Mouse (Mus musculus) CH12.LX (cell line): ENCODE measurements at regions not wholly inside any gene's neighbourhood (a gene's known extent, or its start where the extent isn't known, plus 50 kb on each side); places are given as distances from the start of the nearest gene placed in this dataset.

Source experiments
- DNase-seq: peaks from one replicate; pipeline ENCODE4 v3.0.0-alpha.2; 2013; ENCODE audit errors: extremely low read depth
- H3K27ac ChIP-seq: 2 replicates; pipeline ENCODE4 v1.5.1; 2012; ENCODE audit warnings: low read depth, mild to moderate bottlenecking, control low read depth, moderate library complexity; ENCODE audit not compliant: insufficient read depth
- H3K27me3 ChIP-seq: replicated peaks from 2 replicates; pipeline ENCODE3; 2012; ENCODE audit warnings: inconsistent platforms
- H3K36me3 ChIP-seq, 2 experiments: replicated peaks in 1 of 2; 2 replicates each; pipeline versions ENCODE3 to v1.6.1; 2012; ENCODE audit warnings: inconsistent platforms in 1 of 2, low read length in 1 of 2, mild to moderate bottlenecking in 1 of 2, mixed read lengths in 1 of 2, moderate library complexity in 1 of 2; ENCODE audit not compliant: control insufficient read depth in 1 of 2, insufficient read depth in 1 of 2
- H3K4me1 ChIP-seq, 2 experiments: 2 replicates each; pipeline ENCODE4 v1.6.1; 2012; ENCODE audit warnings: inconsistent platforms in 1 of 2, moderate library complexity in 1 of 2; ENCODE audit not compliant: insufficient read depth in 2 of 2, control insufficient read depth in 1 of 2
- H3K4me2 ChIP-seq: 2 replicates; pipeline ENCODE4 v1.6.1; 2012; ENCODE audit warnings: low read depth, mild to moderate bottlenecking, control low read depth; ENCODE audit not compliant: poor library complexity, insufficient read depth, severe bottlenecking
- H3K4me3 ChIP-seq, 3 experiments: fragments of 150-350 bp in 1 of 3; sonication (generic) in 1 of 3; replicated peaks in 1 of 3; 2 replicates each; pipeline versions ENCODE3 to v1.5.1; 2011 to 2012; ENCODE audit warnings: low read depth in 2 of 3, low read length in 2 of 3, mild to moderate bottlenecking in 2 of 3, moderate library complexity in 2 of 3, control low read depth in 1 of 3, improper control_type of control experiment in 1 of 3, inconsistent platforms in 1 of 3, mixed read lengths in 1 of 3; ENCODE audit not compliant: poor library complexity in 1 of 3
- H3K79me2 ChIP-seq: replicated peaks from 2 replicates; pipeline ENCODE4 v1.6.1; 2012; ENCODE audit warnings: mild to moderate bottlenecking, moderate library complexity; ENCODE audit not compliant: control insufficient read depth, poor library complexity, insufficient read depth, severe bottlenecking; ENCODE audit errors: extremely low read depth
- H3K9ac ChIP-seq: 2 replicates; pipeline ENCODE4 v1.6.1; 2012; ENCODE audit warnings: low read depth, mild to moderate bottlenecking, control low read depth, moderate library complexity; ENCODE audit not compliant: insufficient read depth
- H3K9me3 ChIP-seq: replicated peaks from 2 replicates; pipeline ENCODE3; 2012; ENCODE audit warnings: low read length, inconsistent platforms, mixed read lengths
- BHLHE40 ChIP-seq: IDR thresholded peaks from 2 replicates; pipeline ENCODE4 v1.6.1; 2011; ENCODE audit warnings: mild to moderate bottlenecking, low read depth, low read length, improper control_type of control experiment
- CTCF ChIP-seq, 2 experiments: IDR thresholded peaks in 1 of 2; conservative IDR thresholded peaks in 1 of 2; 2 replicates each; pipeline ENCODE4 v1.5.1; 2011 to 2012; ENCODE audit warnings: low read depth in 2 of 2, low read length in 2 of 2, improper control_type of control experiment in 1 of 2, inconsistent platforms in 1 of 2, mild to moderate bottlenecking in 1 of 2, moderate library complexity in 1 of 2
- ETS1 ChIP-seq: conservative IDR thresholded peaks from 2 replicates; pipeline ENCODE4 v1.6.1; 2012; ENCODE audit warnings: low read depth, mild to moderate bottlenecking, inconsistent platforms, low read length, improper control_type of control experiment, moderate library complexity
- HCFC1 ChIP-seq: IDR thresholded peaks from 2 replicates; pipeline ENCODE4 v1.6.1; 2012; ENCODE audit warnings: low read depth, mild to moderate bottlenecking, inconsistent platforms, low read length, improper control_type of control experiment
- IRF4 ChIP-seq: IDR thresholded peaks from 2 replicates; pipeline ENCODE4 v1.6.1; 2014; ENCODE audit warnings: low read depth, mild to moderate bottlenecking, inconsistent platforms, low read length, improper control_type of control experiment
- JUN ChIP-seq: IDR thresholded peaks from 2 replicates; pipeline ENCODE4 v1.6.1; 2011; ENCODE audit warnings: low read depth, mild to moderate bottlenecking, low read length, improper control_type of control experiment, moderate library complexity; ENCODE audit not compliant: insufficient read depth
- JUND ChIP-seq: conservative IDR thresholded peaks from 2 replicates; pipeline ENCODE4 v1.6.1; 2011; ENCODE audit warnings: low read depth, low read length, improper control_type of control experiment
- KAT2A ChIP-seq: IDR thresholded peaks from 2 replicates; pipeline ENCODE4 v1.6.1; 2012; ENCODE audit warnings: low read length, improper control_type of control experiment, inconsistent platforms; ENCODE audit not compliant: insufficient replicate concordance
- MAZ ChIP-seq: IDR thresholded peaks from 2 replicates; pipeline ENCODE4 v1.6.1; 2012; ENCODE audit warnings: low read depth, mild to moderate bottlenecking, inconsistent platforms, low read length, improper control_type of control experiment, moderate library complexity
- MEF2A ChIP-seq: IDR thresholded peaks from 2 replicates; pipeline ENCODE4 v1.6.1; 2014; ENCODE audit warnings: low read depth, mild to moderate bottlenecking, inconsistent platforms, low read length, improper control_type of control experiment, borderline replicate concordance
- MXI1 ChIP-seq: IDR thresholded peaks from 2 replicates; pipeline ENCODE4 v1.6.1; 2011; ENCODE audit warnings: mild to moderate bottlenecking, low read depth, low read length, improper control_type of control experiment
- MYC ChIP-seq: IDR thresholded peaks from 2 replicates; pipeline ENCODE4 v1.6.1; 2011; ENCODE audit warnings: low read depth, mild to moderate bottlenecking, improper control_type of control experiment, low read length
- NELFE ChIP-seq: IDR thresholded peaks from 2 replicates; pipeline ENCODE4 v1.6.1; 2011; ENCODE audit warnings: low read depth, low read length, improper control_type of control experiment
- NRF1 ChIP-seq: IDR thresholded peaks from 2 replicates; pipeline ENCODE4 v1.6.1; 2014; ENCODE audit warnings: low read depth, mild to moderate bottlenecking, inconsistent platforms, low read length, improper control_type of control experiment, moderate library complexity
- PAX5 ChIP-seq: IDR thresholded peaks from 2 replicates; pipeline ENCODE4 v1.6.1; 2012; ENCODE audit warnings: low read length, inconsistent platforms, mixed read lengths
- POLR2A ChIP-seq: IDR thresholded peaks from 2 replicates; pipeline ENCODE4 v1.6.1; 2011; ENCODE audit warnings: low read depth, mild to moderate bottlenecking, improper control_type of control experiment, low read length
- POLR2AphosphoS2 ChIP-seq: IDR thresholded peaks from 2 replicates; pipeline ENCODE4 v1.6.1; 2011; ENCODE audit warnings: low read depth, low read length, improper control_type of control experiment
- RAD21 ChIP-seq: IDR thresholded peaks from 2 replicates; pipeline ENCODE4 v1.6.1; 2011; ENCODE audit warnings: low read depth, mild to moderate bottlenecking, low read length, improper control_type of control experiment, moderate library complexity
- RCOR1 ChIP-seq: conservative IDR thresholded peaks from 2 replicates; pipeline ENCODE4 v1.6.1; 2012; ENCODE audit warnings: low read depth, mild to moderate bottlenecking, inconsistent platforms, low read length, improper control_type of control experiment
- SIN3A ChIP-seq: IDR thresholded peaks from 2 replicates; pipeline ENCODE4 v1.6.1; 2012; ENCODE audit warnings: low read length, improper control_type of control experiment, inconsistent platforms
- SMC3 ChIP-seq: IDR thresholded peaks from 2 replicates; pipeline ENCODE4 v1.6.1; 2011; ENCODE audit warnings: low read depth, low read length, improper control_type of control experiment
- TBP ChIP-seq: conservative IDR thresholded peaks from 2 replicates; pipeline ENCODE4 v1.6.1; 2011; ENCODE audit warnings: low read depth, low read length, improper control_type of control experiment
- TCF12 ChIP-seq: IDR thresholded peaks from 2 replicates; pipeline ENCODE4 v1.6.1; 2014; ENCODE audit warnings: low read depth, mild to moderate bottlenecking, inconsistent platforms, low read length, improper control_type of control experiment
- UBTF ChIP-seq: IDR thresholded peaks from 2 replicates; pipeline ENCODE4 v1.6.1; 2012; ENCODE audit warnings: low read depth, mild to moderate bottlenecking, inconsistent platforms, low read length, improper control_type of control experiment, moderate library complexity
- ZKSCAN1 ChIP-seq: IDR thresholded peaks from 2 replicates; pipeline ENCODE4 v1.6.1; 2012; ENCODE audit warnings: low read depth, inconsistent platforms, low read length, improper control_type of control experiment, borderline replicate concordance
- ZNF384 ChIP-seq: IDR thresholded peaks from 2 replicates; pipeline ENCODE4 v1.6.1; 2012; ENCODE audit warnings: low read depth, low read length, improper control_type of control experiment, inconsistent platforms
- dilution Hi-C: fragments of 300-500 bp; cut with MboI; formaldehyde crosslinking; loops from 2 replicates; pipeline ENCODE4 v1.14.3; 2020; ENCODE audit warnings: low sequenced_read_pairs; ENCODE audit not compliant: extremely low pct_unique_long_range_greater_than_20kb, extremely low pct_ligation_motif_present
- in situ Hi-C: fragments of 300-500 bp; cut with MboI; formaldehyde crosslinking; loops from 3 replicates; pipeline ENCODE4 v1.14.3; 2019; ENCODE audit warnings: low sequenced_read_pairs, low pct_ligation_motif_present, low pct_unique_long_range_greater_than_20kb, mixed read lengths

DNA sequence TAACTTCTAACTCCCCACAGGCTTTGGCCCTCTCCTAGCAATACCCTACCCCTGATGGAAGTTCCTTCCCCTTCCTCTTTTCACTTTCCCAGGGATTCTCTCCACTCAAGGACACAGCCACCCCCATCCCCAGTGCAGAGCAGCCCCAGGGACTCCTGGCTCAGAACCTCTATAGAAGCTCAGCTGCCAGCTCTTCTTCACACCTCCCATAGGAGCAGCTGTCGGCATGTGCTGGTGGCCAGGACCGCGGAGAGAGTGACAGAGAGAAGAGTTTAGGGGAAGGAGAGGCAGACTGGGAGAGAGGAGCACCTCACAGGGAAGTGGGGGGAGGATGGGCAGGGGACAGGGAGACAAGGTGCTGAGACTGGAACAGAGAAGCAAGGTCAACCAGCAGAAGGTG, 199.8 kb upstream of the Csf3r start:
- no peak overlapping the region for H3K4me3 ChIP-seq
- no peak overlapping the region for H3K9ac ChIP-seq
- H3K4me1 ChIP-seq: no peaks in the 10 kb centered on the region
- H3K36me3 ChIP-seq: no peaks in the 10 kb centered on the region
- no peak for TF ChIP-seq BHLHE40
- no peak for TF ChIP-seq MAZ
- TF ChIP-seq MYC: no peak
- TF ChIP-seq MEF2A: no peak
- TF ChIP-seq TBP: no peak
- no peak overlapping the region for H3K4me2 ChIP-seq
- in situ Hi-C loops: no loop called here
- DNase-seq: no peak
- dilution Hi-C loops: no loop called here
- no peak overlapping the region for H3K27ac ChIP-seq
- H3K9me3 ChIP-seq: no peaks in the 10 kb centered on the region
- no peaks in the 10 kb centered on the region; the same call in 1 of the 2 replicates for H3K79me2 ChIP-seq
- peaks cover 83% of the 10 kb centered on the region for H3K27me3 ChIP-seq

GRCm38 (mm10) chr4:125826416-125826815, 197.9 kb upstream of the Csf3r start:
- no peak for DNase-seq
- Histone ChIP-seq H3K36me3 (no peaks in the 10 kb centered on the region), H3K79me2 (no peaks in the 10 kb centered on the region), H3K27me3 (peaks cover 87% of the 10 kb centered on the region), H3K9ac (no peak overlapping the region), H3K4me2 (no peak overlapping the region), H3K9me3 (peaks cover 5% of the 10 kb centered on the region), H3K27ac (no peak overlapping the region), H3K4me3 (no peak overlapping the region), H3K4me1 (no peaks in the 10 kb centered on the region)
- in situ Hi-C loops: no loop called here
- dilution Hi-C loops: no loop called here
- no peak for TF ChIP-seq MXI1
- no peak for TF ChIP-seq ZNF384
- TF ChIP-seq CTCF (conservative IDR thresholded peaks at IDR 0.05 in 1 of 2, IDR thresholded peaks at IDR 0.05 in 1 of 2; ENCODE audit: low read depth in 2 of 2, low read length in 2 of 2): no peak
- TF ChIP-seq TCF12: no peak
- TF ChIP-seq RCOR1: no peak
- no peak for TF ChIP-seq ETS1
- no peak for TF ChIP-seq NELFE
- TF ChIP-seq RAD21: no peak
- no peak for TF ChIP-seq NRF1
- TF ChIP-seq ZKSCAN1: no peak
- TF ChIP-seq, all 38 proteins: peak for 0

DNA sequence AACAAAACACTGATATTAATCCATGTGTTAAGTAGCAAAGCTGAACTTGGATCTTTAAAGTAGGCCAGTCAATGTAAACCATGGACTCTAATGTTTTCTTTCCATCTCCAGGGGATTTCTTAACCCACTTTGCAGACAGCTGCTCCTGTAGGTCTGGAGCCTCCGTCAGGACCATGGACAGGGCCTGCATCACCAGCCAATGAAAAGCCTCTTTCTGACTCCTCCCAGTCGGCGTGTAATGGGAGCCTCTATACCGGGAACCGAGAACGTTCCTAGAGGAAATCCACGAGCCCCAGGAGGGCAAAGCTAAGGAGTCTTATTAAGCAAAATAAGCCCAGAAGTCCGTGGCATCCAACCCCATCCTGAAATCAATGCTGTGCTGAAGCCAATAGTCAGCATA, 189.1 kb upstream of the Csf3r start:
- dilution Hi-C loops: no loop called here

More for the DNA sequence above, 189.1 kb upstream of the Csf3r start:
- Histone ChIP-seq H3K4me2 (no peak overlapping the region), H3K27me3 (peaks cover 79% of the 10 kb centered on the region), H3K4me3 (no peak overlapping the region), H3K9ac (no peak overlapping the region), H3K79me2 (no peaks in the 10 kb centered on the region), H3K4me1 (no peaks in the 10 kb centered on the region; a peak in 1 of 4 replicates), H3K27ac (no peak overlapping the region), H3K9me3 (peaks cover under 1% of the 10 kb centered on the region), H3K36me3 (no peaks in the 10 kb centered on the region)
- TF ChIP-seq MAZ (no peak), POLR2AphosphoS2 (no peak), POLR2A (no peak), IRF4 (no peak), JUN (no peak), UBTF (no peak), HCFC1 (no peak), SMC3 (no peak), JUND (no peak), RAD21 (no peak), KAT2A (no peak), PAX5 (no peak), SIN3A (no peak)
- DNase-seq: peak; percentile 33
- in situ Hi-C loops: no loop called here
